Mouse (Mus musculus) olfactory bulb, adult 2 months (tissue): ENCODE data around the gene Opcml.

Source experiments
- CTCF ChIP-seq: fragments of 200-500 bp; IDR thresholded peaks from 2 replicates; pipeline ENCODE4 v1.5.1; 2012; ENCODE audit warnings: low read depth, mild to moderate bottlenecking, low read length, moderate library complexity; ENCODE audit not compliant: insufficient read depth
- POLR2A ChIP-seq: fragments of 200-500 bp; IDR thresholded peaks from 2 replicates; pipeline ENCODE4 v1.6.1; 2012; ENCODE audit warnings: mild to moderate bottlenecking, low read depth, low read length, moderate library complexity; ENCODE audit not compliant: insufficient read depth

GRCm38 (mm10) chr9:28337837-28338236, 547.3 kb downstream of the Opcml start:
- TF ChIP-seq POLR2A (no peak), CTCF (no peak)
